Mouse (Mus musculus) lung, adult 2 months (tissue): ENCODE measurements around the gene 2810408A11Rik.
"Not testable (repeated sequence)": the region's sequence is repeated elsewhere in the genome, so short reads cannot be mapped to it uniquely, and the experiment has no call there.

Experiments used
- CTCF ChIP-seq: fragments of 200-500 bp; IDR thresholded peaks from 2 replicates; pipeline ENCODE4 v1.5.1; 2011; ENCODE audit warnings: mild to moderate bottlenecking, low read length, control low read depth; ENCODE audit not compliant: insufficient read depth
- POLR2A ChIP-seq: fragments of 200-500 bp; IDR thresholded peaks from 2 replicates; pipeline ENCODE4 v1.6.1; 2011; ENCODE audit warnings: low read depth, mild to moderate bottlenecking, control low read depth, low read length, borderline replicate concordance; ENCODE audit errors: extremely low read depth

GRCm38 (mm10) chr11:69916652-69917378 lies 16.0 kb upstream of the 2810408A11Rik start:
- TF ChIP-seq CTCF, POLR2A: not testable (repeated sequence)
